Mouse (Mus musculus): ENCODE results near the gene Mbd5.

DNA sequence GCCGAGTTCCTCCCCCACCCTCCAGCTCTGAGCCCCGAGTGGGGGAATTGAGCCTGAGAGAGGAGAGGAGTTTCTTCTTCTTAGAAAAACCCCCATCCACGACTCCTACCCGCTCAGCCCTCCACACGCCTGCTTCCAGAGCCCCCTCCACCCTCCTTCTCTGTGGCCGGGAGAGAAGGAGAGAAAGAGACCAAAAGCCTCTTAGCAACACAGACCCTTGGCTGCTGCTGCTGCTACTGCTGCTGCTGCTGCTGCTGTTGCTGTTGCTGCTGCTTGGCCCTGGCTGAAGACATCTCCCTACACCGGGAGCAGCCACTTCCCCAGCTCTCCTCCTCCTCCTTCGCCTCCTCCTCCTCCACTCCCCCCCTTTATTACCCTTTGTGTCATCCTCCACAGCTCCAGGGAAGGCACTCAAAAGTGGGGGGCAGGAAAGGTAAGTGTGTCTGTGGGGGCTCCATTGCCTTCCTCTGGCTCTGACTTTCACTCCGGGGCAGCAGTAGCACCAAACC lies 489 bp downstream of the Mbd5 start:
- TF ChIP-seq CTCF (IDR thresholded peaks at IDR 0.05; ENCODE audit: borderline replicate concordance, insufficient read depth, low read length), result no peak
- TF ChIP-seq POLR2A (IDR thresholded peaks at IDR 0.05; ENCODE audit: low read depth, low read length), result peak; percentile 66

All from embryonic fibroblast, embryonic 13.5 days (primary cell).